Mouse (Mus musculus) limb, embryonic 10.5 days (tissue): ENCODE results near the gene Gm17455. TPM values are rescaled to one million over a fixed set of nuclear protein-coding genes. Genes with fewer than 3 reads are reported as not detected.

Source experiments
- polyA plus RNA-seq: library from polyadenylated mRNA; unstranded; fragments of >200 nt; fragmentation: Nextera tagmentation; extraction: Ambion mirVana; gene quantifications from 2 replicates; pipeline ENCODE4 v1.2.1, GENCODE M21; 2016

Gene Gm17455
- polyA plus RNA-seq, 1 experiment from 2014 or later = 0.65 TPM

Other genes with a start within 250 kb of the Gm17455 start
- gene Chst3, start 180.5 kb upstream of the Gm17455 start, polyA plus RNA-seq = 1.4 and 2.0 TPM in 2 replicates
- 36.2 and 41.0 TPM in 2 replicates for gene Psap, start 122.1 kb upstream of the Gm17455 start, polyA plus RNA-seq
- 1.1 and 2.0 TPM in 2 replicates for gene Vsir, start 52.9 kb upstream of the Gm17455 start, polyA plus RNA-seq